Mouse (Mus musculus): ENCODE measurements at regions not wholly inside any gene's neighbourhood (a gene's known extent, or its start where the extent isn't known, plus 50 kb on each side); places are given as distances from the start of the nearest gene placed in this dataset.

- in situ Hi-C loops (cut with MboI; ENCODE audit: low pct_ligation_motif_present, low pct_unique_long_range_greater_than_20kb, low sequenced_read_pairs): no loop called here
- H3K9me3 ChIP-seq (replicated peaks; ENCODE audit: low read length): no peaks in the 10 kb centered on the region
- no peak overlapping the region for H3K9ac ChIP-seq (ENCODE audit: insufficient read depth, low read depth)
- no peak overlapping the region for H3K27ac ChIP-seq (ENCODE audit: insufficient read depth, low read depth)
- H3K36me3 ChIP-seq (replicated peaks in 1 of 2; ENCODE audit: control insufficient read depth in 1 of 2, insufficient read depth in 1 of 2, low read length in 1 of 2): no peaks in the 10 kb centered on the region
- H3K79me2 ChIP-seq (replicated peaks; ENCODE audit: control insufficient read depth, extremely low read depth, insufficient read depth, poor library complexity, severe bottlenecking): no peaks in the 10 kb centered on the region
- no peak overlapping the region for H3K4me3 ChIP-seq (replicated peaks in 1 of 3; ENCODE audit: low read depth in 2 of 3, low read length in 2 of 3, poor library complexity in 1 of 3)
- dilution Hi-C loops (cut with MboI; ENCODE audit: extremely low pct_ligation_motif_present, extremely low pct_unique_long_range_greater_than_20kb, low sequenced_read_pairs): no loop called here
- H3K27me3 ChIP-seq (replicated peaks): peaks cover 91% of the 10 kb centered on the region
- DNase-seq (ENCODE audit: extremely low read depth): no peak
- TF ChIP-seq BHLHE40 (IDR thresholded peaks at IDR 0.05; ENCODE audit: low read depth, low read length) (no peak), RAD21 (IDR thresholded peaks at IDR 0.05; ENCODE audit: low read depth, low read length) (no peak), ZNF384 (IDR thresholded peaks at IDR 0.05; ENCODE audit: low read depth, low read length) (no peak), E2F4 (IDR thresholded peaks at IDR 0.05; ENCODE audit: insufficient replicate concordance, low read depth, low read length) (no peak), EP300 (IDR thresholded peaks at IDR 0.05; ENCODE audit: low read length) (no peak), ZKSCAN1 (IDR thresholded peaks at IDR 0.05; ENCODE audit: borderline replicate concordance, low read depth, low read length) (no peak), MEF2A (IDR thresholded peaks at IDR 0.05; ENCODE audit: borderline replicate concordance, low read depth, low read length) (no peak), POLR2A (IDR thresholded peaks at IDR 0.05; ENCODE audit: low read depth, low read length) (no peak), MAZ (IDR thresholded peaks at IDR 0.05; ENCODE audit: low read depth, low read length) (no peak), MAX (IDR thresholded peaks at IDR 0.05; ENCODE audit: low read length) (no peak), CTCF (conservative IDR thresholded peaks at IDR 0.05 in 1 of 2, IDR thresholded peaks at IDR 0.05 in 1 of 2; ENCODE audit: low read depth in 2 of 2, low read length in 2 of 2) (no peak), NRF1 (IDR thresholded peaks at IDR 0.05; ENCODE audit: low read depth, low read length) (no peak), KAT2A (IDR thresholded peaks at IDR 0.05; ENCODE audit: insufficient replicate concordance, low read length) (no peak), IRF4 (IDR thresholded peaks at IDR 0.05; ENCODE audit: low read depth, low read length) (no peak), ETS1 (conservative IDR thresholded peaks at IDR 0.05; ENCODE audit: low read depth, low read length) (no peak), CHD1 (IDR thresholded peaks at IDR 0.05; ENCODE audit: low read depth, low read length) (no peak), MAFK (IDR thresholded peaks at IDR 0.05; ENCODE audit: insufficient replicate concordance, low read length) (no peak)
- H3K4me2 ChIP-seq (ENCODE audit: insufficient read depth, low read depth, poor library complexity, severe bottlenecking): no peak overlapping the region
- no peaks in the 10 kb centered on the region for H3K4me1 ChIP-seq (ENCODE audit: control insufficient read depth in 1 of 2, insufficient read depth in 2 of 2)
Observed at GRCm38 (mm10) chr1:132803842-132804241, 62.2 kb upstream of the Nfasc start.

GRCm38 (mm10) chr1:132802380-132802779 is 60.8 kb upstream of the Nfasc start:
- TF ChIP-seq CTCF (conservative IDR thresholded peaks at IDR 0.05 in 1 of 2, IDR thresholded peaks at IDR 0.05 in 1 of 2; ENCODE audit: low read depth in 2 of 2, low read length in 2 of 2): peak in 1 of 2 experiments; percentile 39; a peak in 2 of 4 replicates
- TF ChIP-seq MXI1 (IDR thresholded peaks at IDR 0.05; ENCODE audit: low read depth, low read length): no peak
- no peak for TF ChIP-seq CHD2 (IDR thresholded peaks at IDR 0.05; ENCODE audit: low read length)
- TF ChIP-seq MYC (IDR thresholded peaks at IDR 0.05; ENCODE audit: low read depth, low read length): no peak
- TF ChIP-seq ELF1 (IDR thresholded peaks at IDR 0.05; ENCODE audit: low read depth, low read length): no peak
- TF ChIP-seq EP300 (IDR thresholded peaks at IDR 0.05; ENCODE audit: low read length): no peak
- TF ChIP-seq ZNF384 (IDR thresholded peaks at IDR 0.05; ENCODE audit: low read depth, low read length): no peak
- no peak for TF ChIP-seq ZKSCAN1 (IDR thresholded peaks at IDR 0.05; ENCODE audit: borderline replicate concordance, low read depth, low read length)
- TF ChIP-seq MAZ (IDR thresholded peaks at IDR 0.05; ENCODE audit: low read depth, low read length): no peak
- no peak for TF ChIP-seq POLR2AphosphoS2 (IDR thresholded peaks at IDR 0.05; ENCODE audit: low read depth, low read length)
- 0 out of 2 replicates have a peak, but pooled peaks have one; percentile 15 for TF ChIP-seq SMC3 (IDR thresholded peaks at IDR 0.05; ENCODE audit: low read depth, low read length)
- TF ChIP-seq POLR2A (IDR thresholded peaks at IDR 0.05; ENCODE audit: low read depth, low read length): no peak
- TF ChIP-seq RCOR1 (conservative IDR thresholded peaks at IDR 0.05; ENCODE audit: low read depth, low read length): no peak
- TF ChIP-seq UBTF (IDR thresholded peaks at IDR 0.05; ENCODE audit: low read depth, low read length): no peak
- no peak overlapping the region for H3K4me2 ChIP-seq (ENCODE audit: insufficient read depth, low read depth, poor library complexity, severe bottlenecking)
- H3K9me3 ChIP-seq (replicated peaks; ENCODE audit: low read length): no peaks in the 10 kb centered on the region
- H3K79me2 ChIP-seq (replicated peaks; ENCODE audit: control insufficient read depth, extremely low read depth, insufficient read depth, poor library complexity, severe bottlenecking): no peaks in the 10 kb centered on the region
- H3K27me3 ChIP-seq (replicated peaks): peaks cover 90% of the 10 kb centered on the region
- H3K36me3 ChIP-seq (replicated peaks in 1 of 2; ENCODE audit: control insufficient read depth in 1 of 2, insufficient read depth in 1 of 2, low read length in 1 of 2): no peaks in the 10 kb centered on the region
- H3K4me3 ChIP-seq (replicated peaks in 1 of 3; ENCODE audit: low read depth in 2 of 3, low read length in 2 of 3, poor library complexity in 1 of 3): no peak overlapping the region
- in situ Hi-C loops (cut with MboI; ENCODE audit: low pct_ligation_motif_present, low pct_unique_long_range_greater_than_20kb, low sequenced_read_pairs) (no loop called here), dilution Hi-C loops (cut with MboI; ENCODE audit: extremely low pct_ligation_motif_present, extremely low pct_unique_long_range_greater_than_20kb, low sequenced_read_pairs) (no loop called here)
- peak; percentile 11 for DNase-seq (ENCODE audit: extremely low read depth)
- H3K27ac ChIP-seq (ENCODE audit: insufficient read depth, low read depth): no peak overlapping the region
- no peaks in the 10 kb centered on the region for H3K4me1 ChIP-seq (ENCODE audit: control insufficient read depth in 1 of 2, insufficient read depth in 2 of 2)
- no peak overlapping the region for H3K9ac ChIP-seq (ENCODE audit: insufficient read depth, low read depth)

Data from CH12.LX (cell line).